Comparison of ENCODE assay signal across 7 mouse cellular contexts in the genomic region with DNA sequence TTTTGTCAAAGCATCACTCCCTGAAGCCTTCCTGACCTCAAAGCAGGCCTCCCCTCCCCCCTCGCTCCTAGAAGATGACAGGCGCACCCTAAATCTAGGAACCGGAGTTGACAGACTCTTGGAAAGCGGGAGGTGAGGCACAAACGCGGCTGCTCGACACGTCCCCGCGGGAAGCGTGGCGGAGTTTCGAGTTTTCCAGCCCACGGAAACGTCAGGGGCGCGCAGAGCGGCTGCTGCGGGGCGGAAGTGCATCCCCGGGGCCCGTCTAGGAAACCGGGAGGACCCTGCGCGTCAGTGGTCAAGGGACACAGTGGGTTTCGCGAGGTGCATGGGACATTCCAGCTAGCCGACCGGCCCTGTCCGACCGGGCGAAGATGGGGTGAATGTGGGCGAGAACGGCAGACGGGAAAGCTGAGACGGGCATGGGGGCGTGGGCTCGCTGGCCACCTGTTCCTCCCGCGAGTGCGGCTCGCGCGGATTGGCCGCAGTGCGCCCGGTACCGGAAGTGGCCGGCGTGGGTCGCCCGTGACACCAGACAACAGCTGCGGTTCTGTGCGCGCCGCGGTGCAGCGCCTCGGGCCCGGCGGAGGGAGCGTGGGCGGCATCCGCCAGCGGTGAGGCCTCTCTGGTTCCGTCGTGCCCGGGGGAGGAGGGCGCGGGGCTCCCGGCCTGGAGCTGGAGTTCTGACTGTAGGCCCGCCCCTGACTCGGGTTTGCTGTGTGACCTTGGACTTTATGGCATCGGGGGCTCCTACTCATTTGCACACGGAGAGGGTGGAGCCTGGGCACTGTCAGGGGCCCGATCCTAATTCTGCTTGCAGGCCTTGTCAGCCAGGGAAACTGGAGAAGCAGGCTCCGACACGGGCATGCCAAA. TPM values are rescaled to one million over a fixed set of nuclear protein-coding genes. Genes with fewer than 3 reads are reported as not detected.
DNase-seq lines count a peak whose midpoint lies in the region; ATAC-seq and TF ChIP-seq lines count a peak whose summit lies in the region.

Gene Zfp3 (plus strand): TSS at position 274 of the 873 bp plus-strand sequence.

- ATAC-seq in granulocyte monocyte progenitor cell, adult 5-6 weeks (replicated peaks; ENCODE audit: poor library complexity, severe bottlenecking) = peak; percentile 91
- ATAC-seq in midbrain, embryonic 12.5 days (ENCODE audit: low FRiP score, low read depth) = peak; percentile 74

- no peak for TF ChIP-seq CTCF in small intestine, adult 2 months (IDR thresholded peaks at IDR 0.05; ENCODE audit: extremely low read depth, insufficient read length, insufficient replicate concordance, low read depth, low read length)

- peak within 1 kb of the TSS; percentile 79 for H3K9ac ChIP-seq in midbrain, embryonic 12.5 days (replicated peaks)

- TF ChIP-seq POLR2A in small intestine, adult 2 months (IDR thresholded peaks at IDR 0.05; ENCODE audit: low read depth, low read length) = 0 out of 2 replicates have a peak, but pooled peaks have one; percentile 10

- peak within 1 kb of the TSS; percentile 70 for H3K4me2 ChIP-seq in midbrain, embryonic 12.5 days (replicated peaks)

- peaks cover 9% of the 10 kb centered on the region; the same call in 1 of the 2 replicates for H3K36me3 ChIP-seq in embryonic facial prominence, embryonic 10.5 days (replicated peaks)
- 0 out of 2 replicates have a peak, but pooled peaks cover 5% of the 10 kb centered on the region for H3K36me3 ChIP-seq in limb, embryonic 10.5 days
- H3K36me3 ChIP-seq in midbrain, embryonic 12.5 days = peaks cover 9% of the 10 kb centered on the region
- no peaks in the 10 kb centered on the region; the same call in 1 of the 2 replicates for H3K36me3 ChIP-seq in small intestine, adult 2 months (ENCODE audit: control insufficient read depth, insufficient read depth, low read length)

- peak within 1 kb of the TSS; percentile 90 for H3K4me3 ChIP-seq in embryonic facial prominence, embryonic 10.5 days
- peak within 1 kb of the TSS; percentile 93 for H3K4me3 ChIP-seq in limb, embryonic 10.5 days
- H3K4me3 ChIP-seq in midbrain, embryonic 12.5 days = peak within 1 kb of the TSS; percentile 86
- peak within 1 kb of the TSS; percentile 82 for H3K4me3 ChIP-seq in small intestine, adult 2 months (ENCODE audit: low read depth, low read length)

- DNase-seq in adrenal gland, postnatal 10 days = peak; percentile 88
- peak; percentile 81 for DNase-seq in embryonic facial prominence, embryonic 10.5 days (ENCODE audit: low spot score)
- DNase-seq in kidney, adult 11 months = peak; percentile 85
- DNase-seq in limb, embryonic 10.5 days (ENCODE audit: low spot score) = peak; percentile 80

- no peaks in the 10 kb centered on the region for H3K27me3 ChIP-seq in embryonic facial prominence, embryonic 10.5 days (replicated peaks; ENCODE audit: low read depth, poor library complexity, severe bottlenecking)
- H3K27me3 ChIP-seq in limb, embryonic 10.5 days (ENCODE audit: low read depth, poor library complexity, severe bottlenecking) = no peaks in the 10 kb centered on the region
- H3K27me3 ChIP-seq in midbrain, embryonic 12.5 days = no peaks in the 10 kb centered on the region
- H3K27me3 ChIP-seq in small intestine, adult 2 months (ENCODE audit: control insufficient read depth, insufficient read depth, low read length) = no peaks in the 10 kb centered on the region

- H3K9me3 ChIP-seq in embryonic facial prominence, embryonic 10.5 days = no peaks in the 10 kb centered on the region
- no peaks in the 10 kb centered on the region for H3K9me3 ChIP-seq in limb, embryonic 10.5 days (replicated peaks)
- no peaks in the 10 kb centered on the region for H3K9me3 ChIP-seq in midbrain, embryonic 12.5 days

- H3K4me1 ChIP-seq in embryonic facial prominence, embryonic 10.5 days = peaks cover 21% of the 10 kb centered on the region
- H3K4me1 ChIP-seq in limb, embryonic 10.5 days = peaks cover 21% of the 10 kb centered on the region
- H3K4me1 ChIP-seq in midbrain, embryonic 12.5 days = peaks cover 10% of the 10 kb centered on the region
- H3K4me1 ChIP-seq in small intestine, adult 2 months (ENCODE audit: control insufficient read depth, insufficient read depth, insufficient read length, low read length) = peaks cover 6% of the 10 kb centered on the region; the same call in 1 of the 2 replicates

- WGBS in embryonic facial prominence, embryonic 10.5 days = 1% methylated on average over 78 of the region's 78 CpGs
- WGBS in limb, embryonic 10.5 days = under 1% methylated on average over 78 of the region's 78 CpGs
- 1% methylated on average over 77 of the region's 78 CpGs for WGBS in midbrain, embryonic 12.5 days
- under 1% methylated on average over 78 of the region's 78 CpGs for WGBS in small intestine, adult 2 months

- H3K27ac ChIP-seq in embryonic facial prominence, embryonic 10.5 days (replicated peaks) = peak within 1 kb of the TSS; percentile 90
- peak within 1 kb of the TSS; percentile 90 for H3K27ac ChIP-seq in limb, embryonic 10.5 days
- H3K27ac ChIP-seq in midbrain, embryonic 12.5 days (replicated peaks) = peak within 1 kb of the TSS; percentile 70
- H3K27ac ChIP-seq in small intestine, adult 2 months (ENCODE audit: insufficient read depth, low read depth, low read length) = peak within 1 kb of the TSS; percentile 65

RNA-seq across cellular contexts. Expression of gene Zfp3, which starts in this region (rescaled TPM):
- 10 to 100 TPM in 1 of 2 experiments, 1 to 10 TPM in 1; 6.7 to 10.3 TPM for total RNA-seq in adrenal gland, postnatal 10 days (2021)
- 4.7 and 5.7 TPM in 2 replicates for polyA plus RNA-seq in embryonic facial prominence, embryonic 10.5 days (2016; fragmentation: Nextera tagmentation; extraction: Ambion mirVana)
- total RNA-seq in granulocyte monocyte progenitor cell, adult 5-6 weeks (2014; fragmentation: Nextera tagmentation) = 0.45 and 2.1 TPM in 2 replicates
- total RNA-seq in granulocyte monocyte progenitor cell, adult 5-6 weeks (2017) = 0.26 and 1.0 TPM in 2 replicates
- polyA plus RNA-seq in limb, embryonic 10.5 days (2016; fragmentation: Nextera tagmentation; extraction: Ambion mirVana) = 3.0 and 5.1 TPM in 2 replicates
- polyA plus RNA-seq in midbrain, embryonic 12.5 days (2016; fragmentation: Nextera tagmentation; extraction: Ambion mirVana) = 10.6 and 11.7 TPM in 2 replicates
- 0.61 and 0.72 TPM in 2 replicates for polyA plus RNA-seq in small intestine, adult 2 months (2012; rRNA removed)

Comparison
In these comparisons a context has a peak if more than half of its experiments do, and no peak if none do; other contexts are left out.
1. Peak in every context shown above with its lines: DNase-seq, ATAC-seq, H3K4me3 ChIP-seq and H3K27ac ChIP-seq.